Mouse (Mus musculus): Measurements from ENCODE around the gene Lrrc28. TPM values are rescaled to one million over a fixed set of nuclear protein-coding genes. Genes with fewer than 3 reads are reported as not detected.

Lrrc28 gene
- polyA plus RNA-seq, 1 experiment from 2014 or later, result 22.3 TPM

GRCm38 (mm10) chr7:67588743-67589142 lies 56.3 kb downstream of the Lrrc28 start:
- no peak for ATAC-seq (ENCODE audit: low FRiP score, low read depth)
- no peak overlapping the region for H3K9ac ChIP-seq
- H3K4me1 ChIP-seq, result no peaks in the 10 kb centered on the region
- H3K27ac ChIP-seq, result no peak overlapping the region
- no peaks in the 10 kb centered on the region for H3K27me3 ChIP-seq
- 78% methylated on average over 6 of the region's 6 CpGs for WGBS
- no peaks in the 10 kb centered on the region for H3K9me3 ChIP-seq
- H3K4me2 ChIP-seq (replicated peaks), result no peak overlapping the region
- no peaks in the 10 kb centered on the region for H3K36me3 ChIP-seq
- no peak overlapping the region for H3K4me3 ChIP-seq

- WGBS, result 72% methylated on average over 5 of the region's 5 CpGs
- H3K4me2 ChIP-seq (replicated peaks), result no peak overlapping the region
- no peak overlapping the region for H3K27ac ChIP-seq
- H3K27me3 ChIP-seq, result no peaks in the 10 kb centered on the region
- H3K9me3 ChIP-seq, result no peaks in the 10 kb centered on the region
- H3K36me3 ChIP-seq, result no peaks in the 10 kb centered on the region
- no peak overlapping the region for H3K4me3 ChIP-seq
- no peaks in the 10 kb centered on the region for H3K4me1 ChIP-seq
- ATAC-seq (ENCODE audit: low FRiP score, low read depth), result no peak
- no peak overlapping the region for H3K9ac ChIP-seq
Measured at GRCm38 (mm10) chr7:67586479-67586878, 58.6 kb downstream of the Lrrc28 start.

GRCm38 (mm10) chr7:67583852-67584251 lies 61.2 kb downstream of the Lrrc28 start:
- no peak for ATAC-seq (ENCODE audit: low FRiP score, low read depth)
- H3K4me2 ChIP-seq (replicated peaks), result no peak overlapping the region
- H3K9ac ChIP-seq, result no peak overlapping the region
- H3K9me3 ChIP-seq, result no peaks in the 10 kb centered on the region
- peaks cover under 1% of the 10 kb centered on the region; the same call in 1 of the 2 replicates for H3K4me1 ChIP-seq
- no peak overlapping the region for H3K4me3 ChIP-seq
- H3K27ac ChIP-seq, result no peak overlapping the region
- WGBS, result 79% methylated on average over 5 of the region's 5 CpGs
- no peaks in the 10 kb centered on the region for H3K27me3 ChIP-seq
- no peaks in the 10 kb centered on the region for H3K36me3 ChIP-seq

- H3K27ac ChIP-seq, result no peak overlapping the region
- H3K4me1 ChIP-seq, result peaks cover 4% of the 10 kb centered on the region; the same call in 1 of the 2 replicates
- H3K4me2 ChIP-seq (replicated peaks), result no peak overlapping the region
- no peak overlapping the region for H3K9ac ChIP-seq
- H3K9me3 ChIP-seq, result no peaks in the 10 kb centered on the region
- WGBS, result 37% methylated on average over 7 of the region's 7 CpGs
- no peak for ATAC-seq (ENCODE audit: low FRiP score, low read depth)
- H3K27me3 ChIP-seq, result no peaks in the 10 kb centered on the region
- no peak overlapping the region for H3K4me3 ChIP-seq
- no peaks in the 10 kb centered on the region for H3K36me3 ChIP-seq
Measured at GRCm38 (mm10) chr7:67578783-67579482, 66.1 kb downstream of the Lrrc28 start.

GRCm38 (mm10) chr7:67578044-67578443 lies 67.0 kb downstream of the Lrrc28 start:
- WGBS, result 81% methylated on average over 6 of the region's 6 CpGs
- no peaks in the 10 kb centered on the region for H3K27me3 ChIP-seq
- no peak overlapping the region for H3K4me2 ChIP-seq (replicated peaks)
- ATAC-seq (ENCODE audit: low FRiP score, low read depth), result no peak
- no peak overlapping the region for H3K9ac ChIP-seq
- no peaks in the 10 kb centered on the region for H3K9me3 ChIP-seq
- no peak overlapping the region for H3K4me3 ChIP-seq
- no peak overlapping the region for H3K27ac ChIP-seq
- H3K36me3 ChIP-seq, result no peaks in the 10 kb centered on the region
- peaks cover 6% of the 10 kb centered on the region; the same call in 1 of the 2 replicates for H3K4me1 ChIP-seq

- no peak overlapping the region for H3K4me3 ChIP-seq
- no peak for ATAC-seq (ENCODE audit: low FRiP score, low read depth)
- H3K9me3 ChIP-seq, result no peaks in the 10 kb centered on the region
- H3K27ac ChIP-seq, result peak overlapping the region; percentile 33; the same call in 1 of the 2 replicates
- no peak overlapping the region for H3K4me2 ChIP-seq (replicated peaks)
- no peaks in the 10 kb centered on the region for H3K36me3 ChIP-seq
- H3K27me3 ChIP-seq, result no peaks in the 10 kb centered on the region
- peaks cover 33% of the 10 kb centered on the region for H3K4me1 ChIP-seq
- H3K9ac ChIP-seq, result no peak overlapping the region
- 47% methylated on average over 8 of the region's 8 CpGs for WGBS
Measured at GRCm38 (mm10) chr7:67566510-67567237, 78.4 kb downstream of the Lrrc28 start.

- 65% methylated on average over 1 of the region's 1 CpGs for WGBS
Measured at GRCm38 (mm10) chr7:67565132-67565531, 79.9 kb downstream of the Lrrc28 start.

GRCm38 (mm10) chr7:67562176-67562575 lies 82.9 kb downstream of the Lrrc28 start:
- Histone ChIP-seq H3K27ac (0 out of 2 replicates have a peak overlapping the region, but pooled peaks have one; percentile 22), H3K9ac (no peak overlapping the region), H3K9me3 (no peaks in the 10 kb centered on the region), H3K4me1 (peaks cover 22% of the 10 kb centered on the region), H3K27me3 (no peaks in the 10 kb centered on the region), H3K4me3 (no peak overlapping the region), H3K4me2 (replicated peaks) (no peak overlapping the region), H3K36me3 (no peaks in the 10 kb centered on the region)
- WGBS, result 38% methylated on average over 12 of the region's 12 CpGs
- peak; percentile 51; the same call in 1 of the 2 replicates for ATAC-seq (ENCODE audit: low FRiP score, low read depth)

More at GRCm38 (mm10) chr7:67565132-67565531, 79.9 kb downstream of the Lrrc28 start:
- Histone ChIP-seq H3K4me1 (peaks cover 22% of the 10 kb centered on the region), H3K4me2 (replicated peaks) (no peak overlapping the region), H3K36me3 (no peaks in the 10 kb centered on the region), H3K27ac (no peak overlapping the region), H3K27me3 (no peaks in the 10 kb centered on the region), H3K4me3 (no peak overlapping the region), H3K9me3 (no peaks in the 10 kb centered on the region), H3K9ac (no peak overlapping the region)
- ATAC-seq (ENCODE audit: low FRiP score, low read depth), result no peak

GRCm38 (mm10) chr7:67559486-67559885 lies 85.6 kb downstream of the Lrrc28 start:
- ATAC-seq (ENCODE audit: low FRiP score, low read depth), result no peak
- H3K4me3 ChIP-seq, result no peak overlapping the region
- H3K4me1 ChIP-seq, result peaks cover 15% of the 10 kb centered on the region
- no peaks in the 10 kb centered on the region for H3K27me3 ChIP-seq
- H3K27ac ChIP-seq, result no peak overlapping the region
- no peaks in the 10 kb centered on the region for H3K9me3 ChIP-seq
- H3K36me3 ChIP-seq, result no peaks in the 10 kb centered on the region
- no peak overlapping the region for H3K4me2 ChIP-seq (replicated peaks)
- H3K9ac ChIP-seq, result no peak overlapping the region
- 91% methylated on average over 7 of the region's 7 CpGs for WGBS

GRCm38 (mm10) chr7:67558230-67558629 lies 86.8 kb downstream of the Lrrc28 start:
- Histone ChIP-seq H3K4me1 (peaks cover 15% of the 10 kb centered on the region), H3K9ac (no peak overlapping the region), H3K9me3 (no peaks in the 10 kb centered on the region), H3K4me2 (replicated peaks) (no peak overlapping the region), H3K27me3 (no peaks in the 10 kb centered on the region), H3K27ac (no peak overlapping the region), H3K36me3 (no peaks in the 10 kb centered on the region), H3K4me3 (no peak overlapping the region)
- 76% methylated on average over 5 of the region's 5 CpGs for WGBS
- no peak for ATAC-seq (ENCODE audit: low FRiP score, low read depth)

GRCm38 (mm10) chr7:67554863-67555262 lies 90.2 kb downstream of the Lrrc28 start:
- H3K9ac ChIP-seq, result no peak overlapping the region
- 0 out of 2 replicates have a peak, but pooled peaks cover 6% of the 10 kb centered on the region for H3K4me1 ChIP-seq
- H3K27me3 ChIP-seq, result no peaks in the 10 kb centered on the region
- no peak for ATAC-seq (ENCODE audit: low FRiP score, low read depth)
- H3K4me3 ChIP-seq, result no peak overlapping the region
- 91% methylated on average over 2 of the region's 2 CpGs for WGBS
- no peak overlapping the region for H3K27ac ChIP-seq
- no peak overlapping the region for H3K4me2 ChIP-seq (replicated peaks)
- no peaks in the 10 kb centered on the region for H3K36me3 ChIP-seq
- H3K9me3 ChIP-seq, result no peaks in the 10 kb centered on the region

- no peak overlapping the region for H3K9ac ChIP-seq
- WGBS, result 75% methylated on average over 2 of the region's 2 CpGs
- no peaks in the 10 kb centered on the region for H3K36me3 ChIP-seq
- H3K4me3 ChIP-seq, result no peak overlapping the region
- no peaks in the 10 kb centered on the region for H3K27me3 ChIP-seq
- no peaks in the 10 kb centered on the region for H3K9me3 ChIP-seq
- no peak for ATAC-seq (ENCODE audit: low FRiP score, low read depth)
- H3K4me2 ChIP-seq (replicated peaks), result no peak overlapping the region
- H3K4me1 ChIP-seq, result peaks cover 15% of the 10 kb centered on the region
- no peak overlapping the region; the same call in 1 of the 2 replicates for H3K27ac ChIP-seq
Measured at GRCm38 (mm10) chr7:67551242-67551641, 93.8 kb downstream of the Lrrc28 start.
